Mouse (Mus musculus) thymus, postnatal 14 days (tissue): Measurements from ENCODE around the gene Tapt1.

Experiments
- DNase-seq: peaks from one replicate; pipeline ENCODE4 v3.0.0; 2021

Tapt1 gene

DNA sequence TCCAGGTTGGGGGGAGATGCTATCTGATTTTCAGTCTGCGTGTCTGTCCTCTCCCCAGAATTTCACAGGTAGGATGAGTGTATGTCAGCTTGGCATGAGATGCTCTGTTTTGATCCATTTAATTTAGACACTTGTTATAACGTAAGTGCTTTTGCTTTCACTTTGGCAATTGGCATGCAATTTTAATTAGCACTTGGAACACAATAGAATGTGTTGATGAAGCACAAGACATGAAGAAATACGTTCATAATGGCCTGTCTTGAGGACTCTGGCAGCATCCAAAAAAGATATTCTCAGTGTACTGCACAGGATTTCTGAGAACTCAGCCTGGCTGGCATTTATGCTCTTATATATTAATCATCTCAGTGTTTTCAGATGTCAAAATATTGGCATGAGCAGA is 7.5 kb upstream of the Tapt1 start:
- DNase-seq, result no peak

DNA sequence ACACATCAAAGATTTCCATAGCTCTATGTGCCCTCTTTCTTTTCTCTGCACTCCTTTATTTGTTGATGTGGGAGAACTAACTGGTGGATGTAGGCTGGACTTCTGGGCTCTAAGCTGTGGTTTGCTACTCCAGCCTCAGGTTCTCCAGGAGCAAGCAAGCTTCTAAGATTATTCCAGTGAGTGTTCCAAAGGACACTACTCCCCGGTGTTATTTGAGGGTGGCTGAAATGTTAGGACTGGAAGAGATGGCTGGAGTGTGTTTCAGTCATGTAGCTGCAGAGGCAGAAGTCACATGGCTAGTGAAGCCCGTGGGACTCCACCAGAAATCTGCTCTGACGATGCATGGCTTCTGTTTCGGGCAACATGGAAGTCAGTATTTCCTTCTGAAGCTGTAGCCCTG is 2.3 kb upstream of the Tapt1 start:
- no peak for DNase-seq

DNA sequence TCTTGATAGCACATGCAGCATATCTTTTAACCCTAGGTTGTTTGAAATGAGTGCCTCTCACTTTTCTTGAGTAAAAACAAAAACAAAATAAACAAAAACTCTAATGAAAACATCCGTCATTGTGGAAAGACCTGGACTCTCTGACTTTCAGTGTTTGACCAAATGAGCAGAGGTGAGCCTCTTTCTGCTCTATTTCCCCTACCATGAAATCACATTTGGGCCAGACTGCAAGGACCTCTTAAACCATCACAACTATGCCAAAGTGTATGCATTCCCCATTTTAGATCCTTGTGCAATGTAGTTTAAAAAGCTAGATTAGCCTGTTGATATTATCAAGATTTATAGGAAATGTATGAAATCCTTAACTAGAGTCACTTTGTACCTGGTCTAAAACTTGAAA is 1.9 kb upstream of the Tapt1 start:
- DNase-seq, result no peak

DNA sequence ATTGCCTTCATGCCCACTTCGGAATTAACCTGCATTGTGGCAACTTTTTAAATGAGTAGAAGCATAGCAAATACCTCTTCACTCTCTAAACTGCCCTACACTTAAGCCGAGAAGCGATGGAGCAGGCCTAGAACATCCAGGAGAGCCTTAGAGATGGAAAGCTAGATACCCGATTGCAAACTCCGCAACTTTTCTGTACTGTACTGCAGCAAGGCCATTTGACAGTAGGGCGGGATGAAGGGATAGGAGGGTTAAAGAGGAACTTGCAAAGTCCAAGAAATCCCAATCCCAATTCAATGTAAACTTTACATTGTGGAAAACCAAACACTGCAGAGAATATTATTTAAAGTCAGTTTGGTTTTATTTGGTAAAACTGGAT is 1.0 kb upstream of the Tapt1 start:
- DNase-seq, result no peak

DNA sequence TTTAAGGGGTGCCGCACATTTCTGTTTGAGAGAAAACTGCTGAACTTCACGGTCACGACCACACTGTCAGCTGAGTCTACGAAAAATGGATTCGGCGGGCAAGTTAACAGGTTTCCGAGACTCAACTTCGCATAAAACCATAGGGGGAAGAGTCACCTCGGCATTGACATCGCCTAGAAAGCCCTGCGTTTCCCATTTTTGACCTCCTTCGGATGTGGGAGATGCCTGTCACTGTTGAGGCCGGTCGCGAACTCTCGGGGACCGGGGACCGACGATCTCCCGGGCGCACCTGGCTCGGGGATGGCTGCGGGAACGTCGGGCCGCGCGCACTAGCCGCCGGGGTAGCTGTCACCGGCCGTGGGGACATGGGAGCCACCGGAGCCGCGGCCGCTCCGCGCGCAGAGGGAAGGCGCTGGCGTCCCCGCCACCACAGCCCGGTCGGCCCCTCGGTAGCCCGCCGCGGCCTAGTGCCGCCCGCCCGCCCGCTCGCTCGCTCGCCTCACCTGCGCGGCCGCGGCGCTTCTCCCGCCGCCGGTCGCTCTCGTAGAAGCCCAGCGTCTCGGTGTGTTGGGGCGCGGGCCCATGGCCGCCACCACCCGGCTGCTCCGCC is 410 bp downstream of the Tapt1 start:
- peak; percentile 59 for DNase-seq

DNA sequence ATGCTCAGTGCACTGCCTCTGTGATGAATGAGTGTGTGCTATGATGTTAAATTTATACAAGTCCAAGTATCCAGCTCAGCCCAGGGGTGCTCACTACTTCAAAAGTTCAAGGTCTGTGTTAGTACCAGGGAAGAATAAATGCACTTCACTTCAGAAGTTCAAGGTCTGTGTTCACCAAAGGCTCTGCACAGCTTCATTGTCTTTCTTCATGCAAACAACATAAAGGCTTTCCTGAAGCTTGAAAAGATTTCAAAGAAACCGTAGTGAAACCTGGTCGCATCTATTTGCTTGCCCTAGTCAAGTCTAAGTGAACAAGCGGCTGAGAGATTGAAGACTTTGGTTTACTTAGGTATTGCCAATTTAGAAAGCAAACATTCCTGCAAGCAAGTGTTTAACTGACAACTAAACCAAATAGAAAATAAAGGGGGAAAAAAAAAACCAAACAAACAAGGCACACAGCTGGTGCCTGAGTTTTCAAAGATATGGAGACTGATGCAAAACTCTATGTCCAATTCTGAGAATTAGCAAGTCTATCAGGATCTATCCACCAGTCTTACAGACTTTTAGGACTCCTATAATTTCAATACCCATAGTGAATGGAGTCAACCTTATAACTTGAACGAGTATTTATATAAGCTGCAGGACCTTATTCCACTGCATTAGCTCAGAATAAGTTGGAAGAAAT is 1.4 kb downstream of the Tapt1 start:
- DNase-seq, result peak; percentile 25

DNA sequence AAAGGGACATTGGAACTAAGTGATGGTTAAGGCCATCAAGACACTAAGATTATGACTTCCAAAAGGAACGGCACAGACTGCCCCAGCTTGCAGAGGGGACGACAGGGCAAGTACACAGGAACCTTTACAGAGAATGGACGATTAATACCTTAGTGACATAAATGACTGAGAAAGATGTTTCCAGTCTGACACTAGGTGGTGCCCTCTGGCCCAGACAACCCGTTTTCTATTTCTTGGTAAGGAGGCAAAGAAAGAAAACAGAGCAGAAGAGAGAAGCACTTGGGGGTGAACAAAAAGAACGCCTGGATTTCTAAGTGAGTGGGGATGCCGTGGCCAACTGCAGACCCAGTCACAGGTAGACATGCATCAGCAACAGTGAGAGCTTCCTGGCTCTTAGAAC is 2.2 kb downstream of the Tapt1 start:
- peak; percentile 78 for DNase-seq

DNA sequence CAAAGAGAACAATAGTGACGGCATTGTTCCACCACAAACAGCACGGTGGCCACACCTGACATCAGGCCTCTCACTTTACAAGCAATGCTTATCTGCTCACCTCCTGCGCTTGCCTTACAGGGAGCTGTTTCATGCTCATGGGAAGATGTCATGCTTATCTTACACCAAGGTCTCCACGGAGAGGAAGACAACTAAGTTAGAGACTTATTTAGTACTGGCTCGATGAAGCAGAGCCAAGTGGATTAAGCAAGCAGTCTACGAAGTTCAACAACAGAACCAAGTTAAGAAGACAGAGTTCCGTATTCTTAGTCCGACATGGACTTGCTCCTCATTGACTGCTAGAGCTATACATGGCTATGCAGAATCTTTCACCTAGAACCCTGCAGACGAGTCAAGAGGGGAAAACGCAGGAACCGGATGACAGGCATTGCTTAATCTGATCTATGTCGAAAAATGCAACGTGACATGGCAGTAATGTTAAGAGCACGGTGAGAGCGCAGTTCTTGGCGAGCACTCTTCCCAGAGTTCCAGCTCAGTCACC is 3.0 kb downstream of the Tapt1 start:
- DNase-seq, result peak; percentile 51

DNA sequence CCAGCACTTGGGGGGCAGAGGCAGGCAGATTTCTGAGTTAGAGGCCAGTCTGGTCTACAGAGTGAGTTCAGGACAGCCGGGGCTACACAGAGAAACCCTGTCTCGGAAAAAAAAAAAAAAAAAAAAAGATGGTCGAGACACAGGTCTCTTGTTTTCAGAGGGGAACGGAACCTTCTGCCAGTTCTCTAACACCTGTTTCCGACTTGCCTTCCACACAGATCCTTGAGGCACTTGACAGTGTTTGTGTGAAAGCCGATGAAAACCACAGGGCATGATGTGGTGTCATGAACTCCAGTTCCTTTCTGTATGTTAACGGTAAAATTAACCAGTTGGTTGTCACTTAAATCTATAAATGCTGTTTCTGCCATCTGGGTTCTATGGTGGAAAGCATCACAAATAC is 6.0 kb downstream of the Tapt1 start:
- DNase-seq, result peak; percentile 75

DNA sequence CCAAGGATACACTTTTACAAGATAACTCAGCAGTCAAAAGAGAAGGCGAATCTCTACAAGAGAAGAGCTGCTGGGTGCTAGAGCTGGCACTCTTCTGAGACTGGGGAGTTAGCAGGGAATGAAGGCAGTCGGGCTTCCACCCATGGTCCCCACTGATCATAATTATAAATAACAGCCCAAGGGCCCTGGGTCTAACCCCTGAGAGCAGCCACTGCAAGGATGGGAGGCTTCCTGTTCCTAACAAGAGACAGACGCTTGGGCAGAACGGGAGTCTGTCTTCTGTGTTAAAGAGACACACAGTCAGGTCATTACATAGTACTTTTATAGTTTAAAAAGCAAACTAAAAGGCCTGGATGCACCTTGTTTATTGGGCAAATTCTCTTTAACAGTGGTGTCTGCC is 6.6 kb downstream of the Tapt1 start:
- DNase-seq, result peak; percentile 53

DNA sequence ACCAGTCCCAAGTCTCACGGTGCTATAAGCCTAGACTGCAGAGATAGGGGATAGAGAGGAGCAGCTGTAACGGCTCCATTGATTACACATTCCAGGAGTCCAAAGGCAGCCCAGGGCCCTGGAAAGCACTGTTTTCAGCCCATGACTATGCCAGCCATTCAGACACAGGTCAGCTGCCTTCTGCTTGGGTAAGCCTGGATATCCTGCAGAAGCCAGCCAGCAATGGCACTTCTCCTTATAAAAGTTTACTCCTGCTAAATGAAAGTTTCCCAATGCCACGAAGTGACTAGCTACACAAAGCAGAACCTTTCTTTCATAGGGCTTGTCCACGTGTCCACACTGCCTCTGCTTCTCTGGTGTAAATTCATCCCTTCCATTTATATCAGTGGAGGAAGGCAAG is 7.9 kb downstream of the Tapt1 start:
- DNase-seq, result peak; percentile 20

DNA sequence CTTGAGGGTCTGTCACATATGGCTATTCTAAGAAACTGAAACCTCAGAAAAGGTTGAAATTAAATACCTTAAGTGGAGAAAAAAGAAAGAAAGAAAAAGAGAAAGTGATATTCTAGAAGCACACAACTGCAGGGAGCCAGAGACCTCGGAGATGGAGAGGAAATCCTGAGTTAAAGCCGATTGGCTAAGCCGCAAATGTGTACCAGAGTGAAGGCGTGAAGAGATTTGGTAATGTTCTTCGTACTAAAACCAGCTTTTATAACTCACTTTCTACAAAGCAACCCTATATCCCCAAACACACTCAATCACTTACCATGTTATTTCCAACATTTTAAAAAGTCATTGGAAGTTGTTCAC is 8.8 kb downstream of the Tapt1 start:
- peak; percentile 50 for DNase-seq

DNA sequence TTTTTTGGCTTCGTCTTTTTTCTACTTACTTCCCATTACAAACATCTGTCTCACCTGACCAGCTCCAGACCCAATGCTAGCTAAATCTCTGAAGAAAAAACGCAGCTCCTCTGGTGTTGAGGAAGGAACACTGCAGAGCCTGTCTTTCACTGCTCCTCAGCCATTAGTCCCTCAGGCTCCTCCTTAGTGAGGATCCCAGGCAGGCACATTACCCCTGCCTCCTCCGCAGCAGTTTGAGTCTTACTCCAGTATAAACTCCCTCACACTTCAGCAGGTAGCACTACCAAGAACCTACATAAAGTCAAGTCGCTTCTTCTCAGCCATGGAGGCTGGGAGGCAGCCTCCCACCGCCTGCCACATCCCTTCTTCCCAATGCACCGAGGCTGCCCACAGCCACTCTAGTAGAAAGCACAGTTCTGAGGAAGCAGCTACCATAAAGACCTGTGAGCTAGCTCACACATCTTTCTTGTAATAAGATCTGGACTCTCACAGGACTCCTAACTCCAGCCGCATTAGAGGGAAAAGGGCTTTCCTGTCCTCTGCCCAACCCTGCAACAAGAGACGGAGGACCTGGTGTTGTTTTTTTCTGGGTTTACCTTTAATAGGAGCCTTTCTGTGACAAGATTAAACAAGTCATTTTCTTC is 9.3 kb downstream of the Tapt1 start:
- peak; percentile 22 for DNase-seq

DNA sequence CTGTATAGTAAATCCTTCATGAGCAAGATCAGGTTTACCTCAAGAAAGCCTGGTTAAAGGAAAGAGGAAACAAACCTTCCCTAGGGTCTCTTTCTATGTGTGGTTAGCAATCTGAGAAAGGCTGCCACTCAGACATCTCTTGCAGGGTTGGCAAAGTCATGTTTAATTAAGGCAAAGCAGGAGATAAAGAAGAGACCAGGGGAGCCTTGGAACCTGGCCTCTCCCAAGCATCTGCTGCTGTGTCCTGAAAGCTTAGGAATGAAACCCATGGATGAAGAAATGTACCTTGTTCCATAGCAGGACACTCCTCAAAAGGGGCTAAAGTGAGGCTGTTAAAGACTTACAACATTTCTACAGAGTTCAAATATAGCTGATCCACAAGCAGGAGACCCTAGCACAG is 11.3 kb downstream of the Tapt1 start:
- DNase-seq, result no peak

DNA sequence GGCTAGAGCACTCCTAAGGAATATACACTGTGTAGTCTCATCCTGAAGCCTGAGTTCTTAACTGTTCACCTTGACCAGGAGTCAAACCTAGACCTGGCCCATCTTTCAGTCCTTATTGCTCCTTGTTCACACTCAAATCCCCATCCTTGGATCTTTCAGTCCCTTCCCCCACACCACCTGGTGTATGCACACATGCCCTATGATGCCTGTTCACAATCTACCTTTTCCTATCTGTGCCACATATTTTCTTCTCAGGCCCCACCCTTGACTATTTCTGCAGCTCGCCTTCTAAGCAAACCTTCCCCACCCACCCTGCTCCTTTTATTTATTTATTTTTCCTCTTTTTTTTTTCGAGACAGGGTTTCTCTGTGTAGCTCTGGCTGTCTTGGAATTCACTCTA is 12.4 kb downstream of the Tapt1 start:
- no peak for DNase-seq

DNA sequence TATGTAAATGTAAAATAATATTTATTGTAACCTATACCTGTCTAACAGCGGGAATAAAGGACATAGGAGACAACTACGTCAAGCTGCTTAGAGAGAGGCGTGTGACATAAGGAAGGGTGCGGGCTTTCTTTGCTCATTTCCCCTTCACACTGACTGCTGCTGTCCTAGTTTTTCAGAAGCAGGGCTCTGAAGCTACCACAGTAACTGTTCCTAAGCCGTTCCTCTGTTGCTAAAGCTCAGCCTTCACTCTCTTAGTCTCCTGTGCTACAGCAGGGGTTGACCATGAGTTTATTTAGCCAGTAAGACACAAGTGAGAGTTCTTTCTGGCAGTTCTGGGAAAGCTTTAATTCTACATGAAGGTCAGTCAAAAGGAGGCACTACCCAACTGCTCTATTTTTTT is 13.0 kb downstream of the Tapt1 start:
- peak; percentile 42 for DNase-seq

DNA sequence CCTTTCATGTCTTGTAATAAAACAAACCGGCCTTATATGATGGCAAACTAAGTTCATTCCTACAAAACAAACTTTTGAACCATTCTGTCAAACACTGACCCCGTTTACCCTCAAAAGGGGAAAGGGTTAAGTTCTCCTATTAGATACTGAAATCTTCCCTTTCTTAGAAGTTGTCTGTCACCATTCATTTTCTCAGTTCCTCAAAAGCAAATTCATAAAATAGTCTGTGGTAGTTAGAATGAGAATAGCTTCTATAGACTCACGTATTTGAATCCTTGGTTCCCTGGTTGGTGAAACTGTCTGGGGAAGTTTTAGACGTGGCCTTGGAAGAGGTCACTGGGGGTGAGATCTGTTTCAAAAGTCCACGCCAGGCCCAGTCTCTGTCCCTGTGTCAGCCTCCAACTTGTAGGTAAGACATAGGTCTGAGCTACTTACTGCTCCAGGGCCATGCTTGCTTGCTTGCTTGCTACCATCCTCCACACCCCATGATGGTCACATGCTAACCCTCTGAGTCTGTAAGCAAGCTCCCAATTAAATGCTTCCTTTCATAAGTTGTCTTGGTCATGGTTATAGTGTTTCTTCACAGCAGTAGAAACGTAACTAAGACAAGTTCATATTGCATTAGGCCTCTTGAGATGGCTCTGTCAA is 14.5 kb downstream of the Tapt1 start:
- no peak for DNase-seq

DNA sequence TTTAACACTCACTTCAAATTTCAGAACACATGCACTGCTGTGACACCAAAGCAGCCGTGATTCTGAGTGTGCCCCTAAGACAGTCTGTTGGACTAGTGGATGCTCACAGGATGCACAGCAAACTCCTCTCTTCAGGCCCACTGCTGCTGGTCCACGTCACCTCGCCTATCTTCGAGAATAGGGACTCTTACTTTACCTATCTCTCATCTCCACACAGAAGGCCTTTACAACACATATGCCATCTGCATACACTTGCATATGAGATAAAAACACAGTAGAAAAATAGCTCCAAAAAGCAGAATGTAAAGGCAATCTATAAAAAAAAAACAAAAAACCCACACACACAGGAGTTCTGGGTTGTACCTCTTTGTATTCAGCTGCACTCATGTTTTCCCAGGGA is 19.1 kb downstream of the Tapt1 start:
- no peak for DNase-seq

DNA sequence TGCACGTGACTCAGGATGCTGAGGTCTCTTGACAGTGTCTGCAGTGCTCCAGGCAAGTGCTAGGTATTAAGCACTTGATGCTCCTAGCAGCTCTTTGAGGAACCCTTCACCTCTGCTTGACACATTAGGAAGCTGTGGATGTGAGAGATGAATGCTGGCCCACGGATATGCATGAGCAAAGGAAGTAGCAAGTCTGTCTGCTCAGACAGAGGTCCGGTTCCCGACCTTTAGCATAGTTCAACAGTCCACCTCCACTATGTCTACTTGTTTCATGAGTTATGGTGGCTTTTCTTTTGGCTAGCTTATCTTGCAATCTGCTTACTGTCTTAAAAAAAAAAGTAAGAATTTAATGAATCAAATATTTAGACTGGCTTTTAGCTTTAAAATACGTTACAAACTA is 19.8 kb downstream of the Tapt1 start:
- no peak for DNase-seq

DNA sequence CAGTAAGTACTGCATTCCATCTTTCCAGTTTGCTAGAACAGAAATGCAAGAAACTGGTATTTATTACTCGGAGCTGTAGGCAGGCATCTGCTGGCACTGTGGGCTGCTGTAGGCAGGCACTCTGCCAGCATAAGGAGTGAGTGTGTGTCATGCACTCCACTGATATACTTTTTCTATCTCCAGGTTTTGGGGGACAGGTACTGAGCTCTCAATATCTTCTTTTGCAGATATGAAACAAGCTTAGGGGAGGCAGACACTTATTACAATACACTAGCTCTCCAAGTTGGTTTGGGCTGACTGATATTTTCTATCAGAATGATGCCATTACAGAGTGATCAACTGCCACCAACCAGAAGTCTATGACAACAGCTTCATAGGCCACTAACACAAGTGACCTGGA is 23.0 kb downstream of the Tapt1 start:
- DNase-seq, result no peak

DNA sequence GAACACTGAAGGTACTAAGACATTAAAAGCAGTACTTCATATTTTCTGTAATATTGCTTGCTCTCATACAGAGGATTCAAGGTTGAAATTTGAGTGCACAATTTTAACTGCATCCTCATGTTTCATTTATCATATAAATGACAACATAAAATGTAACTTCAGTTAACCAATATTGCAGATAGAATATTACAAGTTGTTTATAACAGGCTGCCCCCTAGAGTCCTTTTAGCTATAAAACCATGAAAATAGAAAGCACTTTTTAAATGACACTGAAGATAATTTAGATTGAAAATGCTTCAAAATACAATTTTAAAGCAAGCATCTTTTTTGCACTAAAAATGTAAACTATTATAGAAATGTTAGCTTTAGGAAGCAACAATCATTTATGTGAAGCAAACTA is 24.8 kb downstream of the Tapt1 start:
- DNase-seq, result no peak

DNA sequence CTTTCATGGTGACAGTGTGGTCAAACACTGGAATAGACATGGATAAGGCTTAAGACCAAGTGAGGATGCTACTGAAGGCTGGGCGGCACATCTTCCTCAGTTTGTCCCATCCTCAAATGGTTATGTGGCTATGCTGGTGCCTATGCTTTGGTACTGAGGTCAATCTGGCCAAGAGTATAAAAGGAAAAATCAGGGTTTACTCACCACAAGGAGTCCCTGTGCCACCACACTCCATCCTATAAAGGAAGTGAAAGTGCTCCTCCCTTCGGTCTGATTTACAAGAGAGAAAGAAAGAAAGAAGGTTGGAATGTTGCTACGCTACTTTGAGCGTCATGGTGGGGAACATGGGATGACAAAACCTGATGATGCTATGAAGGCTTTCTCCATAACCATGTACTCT is 27.3 kb downstream of the Tapt1 start:
- no peak for DNase-seq

DNA sequence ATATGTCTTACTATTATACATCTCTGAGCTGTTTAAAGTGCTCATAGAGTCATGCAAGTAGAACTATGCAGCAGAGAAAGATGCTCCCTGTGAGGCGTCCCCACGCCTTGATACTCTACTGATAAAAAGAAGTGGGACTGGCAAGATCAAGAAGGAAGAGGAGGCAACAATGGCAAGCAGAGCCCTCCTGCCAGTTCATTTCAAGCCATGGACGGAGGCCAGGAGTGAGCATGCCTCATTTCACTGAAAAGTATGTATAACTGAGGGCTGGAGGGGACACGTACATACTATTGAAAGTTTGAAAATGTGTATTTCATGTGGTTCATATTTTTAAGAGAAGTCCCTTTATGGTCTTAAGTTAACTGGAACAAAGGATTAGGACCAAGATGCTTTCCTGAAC is 28.0 kb downstream of the Tapt1 start:
- DNase-seq, result no peak

DNA sequence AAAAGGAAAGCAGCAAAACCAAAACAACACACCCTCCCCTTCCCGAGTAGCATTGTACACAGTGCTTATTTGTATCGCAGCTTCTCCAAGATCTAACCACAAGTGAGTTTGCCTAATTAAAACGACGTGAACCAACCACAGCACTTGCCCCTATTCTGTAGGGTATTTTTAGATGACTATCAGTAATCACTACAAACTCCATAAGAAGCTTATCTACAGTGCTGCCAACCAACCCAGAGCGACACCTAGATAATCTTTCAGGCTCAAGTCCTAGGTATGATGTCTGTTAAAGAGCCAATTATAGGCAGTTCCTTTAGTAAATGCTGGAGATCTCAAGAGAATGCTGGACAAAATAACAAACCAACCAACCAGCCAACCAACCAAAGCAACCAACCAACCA is 28.6 kb downstream of the Tapt1 start:
- DNase-seq, result no peak
